Mouse (Mus musculus) bone marrow, adult 2 months (tissue): ENCODE results near the gene Hoga1.
A peak's percentile ranks its signal among the peaks of the same experiment; 100 is the strongest.

Experiments used
- CTCF ChIP-seq: fragments of 200-500 bp; IDR thresholded peaks from 2 replicates; pipeline ENCODE4 v1.5.1; 2011; ENCODE audit warnings: low read length, control low read depth; ENCODE audit not compliant: control insufficient read depth, insufficient read depth
- POLR2A ChIP-seq: fragments of 200-500 bp; IDR thresholded peaks from 2 replicates; pipeline ENCODE4 v1.6.1; 2011; ENCODE audit warnings: low read depth, mild to moderate bottlenecking, control low read depth, low read length, borderline replicate concordance; ENCODE audit not compliant: control insufficient read depth

- TF ChIP-seq CTCF (peak; percentile 22; the same call in 1 of the 2 replicates), POLR2A (no peak)
Measured at GRCm38 (mm10) chr19:42089103-42089747, 43.8 kb downstream of the Hoga1 start.
